Mouse (Mus musculus): Measurements from ENCODE around the gene Ubox5. TPM values are rescaled to one million over a fixed set of nuclear protein-coding genes. Genes with fewer than 3 reads are reported as not detected.
"Not testable (repeated sequence)": the region's sequence is repeated elsewhere in the genome, so short reads cannot be mapped to it uniquely, and the experiment has no call there.

Ubox5 gene
- polyA plus RNA-seq, 1 experiment from 2014 or later, result 7.5 TPM

- DNase-seq (ENCODE audit: low spot score), result no peak
- Histone ChIP-seq H3K4me3 (replicated peaks; ENCODE audit: low read depth, low read length) (peak overlapping the region; percentile 28), H3K9ac (ENCODE audit: low read depth, low read length) (no peak overlapping the region), H3K27ac (no peak overlapping the region), H3K4me1 (replicated peaks; ENCODE audit: insufficient read depth, low read length) (peaks cover 16% of the 10 kb centered on the region), H3K27me3 (ENCODE audit: insufficient read depth, low read length) (peaks cover 53% of the 10 kb centered on the region), H3K9me3 (replicated peaks; ENCODE audit: low read length) (no peaks in the 10 kb centered on the region), H3K4me2 (ENCODE audit: low read length) (peak overlapping the region; percentile 53; the same call in 1 of the 2 replicates), H3K36me3 (ENCODE audit: insufficient read depth, low read length) (no peaks in the 10 kb centered on the region)
- no peak for TF ChIP-seq CTCF (IDR thresholded peaks at IDR 0.05; ENCODE audit: low read depth)
- WGBS, result 12% methylated on average over 9 of the region's 9 CpGs
- ATAC-seq (replicated peaks; ENCODE audit: low FRiP score, low read depth), result no peak
These were observed 52.8 kb downstream of the Ubox5 start for GRCm38 (mm10) chr2:130577021-130577420.

DNA sequence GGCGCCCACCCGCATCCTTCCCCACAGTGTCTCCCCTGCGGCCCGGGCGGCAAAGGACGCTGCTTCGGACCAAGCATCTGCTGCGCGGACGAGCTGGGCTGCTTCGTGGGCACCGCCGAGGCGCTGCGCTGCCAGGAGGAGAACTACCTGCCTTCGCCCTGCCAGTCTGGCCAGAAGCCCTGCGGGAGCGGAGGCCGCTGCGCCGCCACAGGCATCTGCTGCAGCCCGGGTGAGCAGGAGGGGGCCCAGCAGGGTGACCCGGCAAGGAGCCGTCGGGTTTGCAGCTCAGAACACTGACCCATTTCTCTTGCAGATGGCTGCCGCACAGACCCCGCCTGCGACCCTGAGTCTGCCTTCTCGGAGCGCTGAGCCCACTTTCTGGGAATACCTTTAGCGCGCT lies 53.3 kb downstream of the Ubox5 start:
- not testable (repeated sequence) for DNase-seq (ENCODE audit: low spot score); H3K9me3 ChIP-seq (replicated peaks; ENCODE audit: low read length); ATAC-seq (replicated peaks; ENCODE audit: low FRiP score, low read depth); H3K36me3 ChIP-seq (ENCODE audit: insufficient read depth, low read length); H3K27ac ChIP-seq
- H3K4me2 ChIP-seq (ENCODE audit: low read length), result peak overlapping the region; percentile 53
- peak overlapping the region; percentile 28 for H3K4me3 ChIP-seq (replicated peaks; ENCODE audit: low read depth, low read length)
- 0 out of 2 replicates have a peak overlapping the region, but pooled peaks have one; percentile 18 for H3K9ac ChIP-seq (ENCODE audit: low read depth, low read length)
- H3K4me1 ChIP-seq (replicated peaks; ENCODE audit: insufficient read depth, low read length), result peaks cover 16% of the 10 kb centered on the region
- H3K27me3 ChIP-seq (ENCODE audit: insufficient read depth, low read length), result peaks cover 48% of the 10 kb centered on the region
- WGBS, result 5% methylated on average over 26 of the region's 32 CpGs

GRCm38 (mm10) chr2:130575873-130576272 lies 54.0 kb downstream of the Ubox5 start, which contains the start of gene Oxt:
Oxt (plus strand) TSS chr2:130576173.
- H3K9ac ChIP-seq (ENCODE audit: low read depth, low read length), result 0 out of 2 replicates have a peak within 1 kb of the TSS, but pooled peaks have one; percentile 18
- no peak for TF ChIP-seq CTCF (IDR thresholded peaks at IDR 0.05; ENCODE audit: low read depth)
- peaks cover 13% of the 10 kb centered on the region for H3K4me1 ChIP-seq (replicated peaks; ENCODE audit: insufficient read depth, low read length)
- ATAC-seq (replicated peaks; ENCODE audit: low FRiP score, low read depth) (no peak), DNase-seq (ENCODE audit: low spot score) (no peak)
- no peaks in the 10 kb centered on the region for H3K9me3 ChIP-seq (replicated peaks; ENCODE audit: low read length)
- peaks cover 46% of the 10 kb centered on the region for H3K27me3 ChIP-seq (ENCODE audit: insufficient read depth, low read length)
- peak within 1 kb of the TSS; percentile 28 for H3K4me3 ChIP-seq (replicated peaks; ENCODE audit: low read depth, low read length)
- H3K4me2 ChIP-seq (ENCODE audit: low read length), result peak within 1 kb of the TSS; percentile 53
- 48% methylated on average over 9 of the region's 9 CpGs for WGBS
- no peak within 1 kb of the TSS for H3K27ac ChIP-seq
- no peaks in the 10 kb centered on the region for H3K36me3 ChIP-seq (ENCODE audit: insufficient read depth, low read length)

DNA sequence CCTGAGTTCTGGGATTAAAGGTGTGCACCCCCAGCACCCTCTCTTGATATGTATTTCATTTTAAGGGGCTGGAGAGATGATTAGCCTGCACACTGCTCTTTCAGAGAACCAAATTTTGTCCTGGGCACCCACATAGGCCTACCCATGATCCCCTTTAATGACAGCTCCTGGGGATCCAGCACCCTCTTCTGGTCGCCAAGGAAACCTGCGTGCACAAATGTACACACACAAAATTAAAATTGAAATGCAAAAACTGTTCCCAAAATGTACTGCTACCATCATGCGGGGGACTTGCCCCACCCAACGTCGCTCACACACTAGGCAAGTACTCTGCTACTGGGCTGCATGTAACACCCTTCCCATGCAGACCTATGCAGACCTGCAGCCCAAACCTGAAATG lies 54.9 kb downstream of the Ubox5 start:
- H3K9me3 ChIP-seq (replicated peaks; ENCODE audit: low read length), result no peaks in the 10 kb centered on the region
- ATAC-seq (replicated peaks; ENCODE audit: low FRiP score, low read depth) (no peak), DNase-seq (ENCODE audit: low spot score) (no peak)
- 0 out of 2 replicates have a peak, but pooled peaks have one; percentile 12 for TF ChIP-seq CTCF (IDR thresholded peaks at IDR 0.05; ENCODE audit: low read depth)
- WGBS, result 87% methylated on average over 5 of the region's 5 CpGs
- H3K4me3 ChIP-seq (replicated peaks; ENCODE audit: low read depth, low read length), result no peak overlapping the region
- H3K36me3 ChIP-seq (ENCODE audit: insufficient read depth, low read length), result no peaks in the 10 kb centered on the region
- H3K9ac ChIP-seq (ENCODE audit: low read depth, low read length), result no peak overlapping the region
- H3K4me2 ChIP-seq (ENCODE audit: low read length), result no peak overlapping the region
- H3K27ac ChIP-seq, result no peak overlapping the region
- H3K27me3 ChIP-seq (ENCODE audit: insufficient read depth, low read length), result peaks cover 39% of the 10 kb centered on the region
- 0 out of 2 replicates have a peak, but pooled peaks cover 6% of the 10 kb centered on the region for H3K4me1 ChIP-seq (replicated peaks; ENCODE audit: insufficient read depth, low read length)

DNA sequence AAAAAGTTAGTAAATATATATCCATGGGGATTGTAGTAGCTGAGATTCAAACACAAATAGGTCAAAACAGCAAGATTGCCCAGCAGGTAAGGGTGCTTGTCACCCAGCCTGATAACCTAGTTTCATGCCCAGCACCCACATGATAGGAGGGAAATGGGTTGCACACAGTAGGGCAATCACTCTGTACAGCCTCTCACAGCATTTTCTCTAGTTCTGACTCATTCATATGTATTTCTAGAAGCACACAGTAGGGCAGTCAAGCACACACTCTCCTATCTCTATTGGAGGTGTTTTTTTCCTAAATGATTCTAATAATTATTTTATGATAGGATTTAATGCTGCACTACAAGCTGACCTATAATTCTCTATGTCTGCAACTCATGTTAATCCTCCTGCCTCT lies 59.9 kb downstream of the Ubox5 start:
- no peaks in the 10 kb centered on the region for H3K4me1 ChIP-seq (replicated peaks; ENCODE audit: insufficient read depth, low read length)
- TF ChIP-seq CTCF (IDR thresholded peaks at IDR 0.05; ENCODE audit: low read depth), result no peak
- no peak overlapping the region for H3K27ac ChIP-seq
- H3K9ac ChIP-seq (ENCODE audit: low read depth, low read length), result no peak overlapping the region
- H3K4me3 ChIP-seq (replicated peaks; ENCODE audit: low read depth, low read length), result no peak overlapping the region
- no peaks in the 10 kb centered on the region for H3K9me3 ChIP-seq (replicated peaks; ENCODE audit: low read length)
- DNase-seq (ENCODE audit: low spot score), result no peak
- peaks cover 10% of the 10 kb centered on the region; the same call in 1 of the 2 replicates for H3K36me3 ChIP-seq (ENCODE audit: insufficient read depth, low read length)
- ATAC-seq (replicated peaks; ENCODE audit: low FRiP score, low read depth), result no peak
- no peak overlapping the region for H3K4me2 ChIP-seq (ENCODE audit: low read length)
- H3K27me3 ChIP-seq (ENCODE audit: insufficient read depth, low read length), result no peaks in the 10 kb centered on the region

GRCm38 (mm10) chr2:130568921-130569320 lies 60.9 kb downstream of the Ubox5 start:
- TF ChIP-seq CTCF (IDR thresholded peaks at IDR 0.05; ENCODE audit: low read depth), result no peak
- Histone ChIP-seq H3K9ac (ENCODE audit: low read depth, low read length) (no peak overlapping the region), H3K4me3 (replicated peaks; ENCODE audit: low read depth, low read length) (no peak overlapping the region)

DNA sequence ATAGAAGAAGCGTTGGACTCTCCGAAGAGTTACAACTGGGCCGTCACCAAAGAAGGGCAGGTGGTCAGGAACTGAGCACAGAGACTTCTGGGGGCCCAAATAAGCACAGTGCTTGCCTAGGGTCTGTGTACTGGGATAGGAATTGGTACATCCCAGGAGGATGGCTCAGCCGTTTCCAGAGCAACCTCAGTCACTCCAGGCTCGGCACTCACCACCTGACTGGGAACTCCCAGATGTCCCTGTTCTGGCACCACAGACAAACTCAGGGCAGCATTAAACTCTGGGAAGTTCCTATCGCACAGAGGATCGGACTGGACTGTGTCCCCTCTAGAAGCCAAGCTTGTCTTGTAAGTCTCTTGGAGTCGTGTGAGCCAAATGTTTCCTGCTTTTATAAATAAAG lies 64.9 kb downstream of the Ubox5 start:
- peak overlapping the region; percentile 87; the same call in 1 of the 2 replicates for H3K9ac ChIP-seq (ENCODE audit: low read depth, low read length)
- no peak overlapping the region for H3K4me3 ChIP-seq (replicated peaks; ENCODE audit: low read depth, low read length)

More at GRCm38 (mm10) chr2:130568921-130569320, 60.9 kb downstream of the Ubox5 start:
- H3K4me1 ChIP-seq (replicated peaks; ENCODE audit: insufficient read depth, low read length), result peaks cover 7% of the 10 kb centered on the region; the same call in 1 of the 2 replicates
- no peaks in the 10 kb centered on the region for H3K9me3 ChIP-seq (replicated peaks; ENCODE audit: low read length)
- no peak overlapping the region for H3K27ac ChIP-seq
- peaks cover 10% of the 10 kb centered on the region; the same call in 1 of the 2 replicates for H3K36me3 ChIP-seq (ENCODE audit: insufficient read depth, low read length)
- H3K4me2 ChIP-seq (ENCODE audit: low read length), result no peak overlapping the region
- H3K27me3 ChIP-seq (ENCODE audit: insufficient read depth, low read length), result no peaks in the 10 kb centered on the region
- WGBS, result 62% methylated on average over 4 of the region's 4 CpGs
- no peak for DNase-seq (ENCODE audit: low spot score)
- ATAC-seq (replicated peaks; ENCODE audit: low FRiP score, low read depth), result no peak

More for the DNA sequence above, 64.9 kb downstream of the Ubox5 start:
- no peak for ATAC-seq (replicated peaks; ENCODE audit: low FRiP score, low read depth)
- H3K4me1 ChIP-seq (replicated peaks; ENCODE audit: insufficient read depth, low read length), result peaks cover 10% of the 10 kb centered on the region; the same call in 1 of the 2 replicates
- no peak overlapping the region for H3K27ac ChIP-seq
- TF ChIP-seq CTCF (IDR thresholded peaks at IDR 0.05; ENCODE audit: low read depth), result no peak
- DNase-seq (ENCODE audit: low spot score), result no peak
- H3K36me3 ChIP-seq (ENCODE audit: insufficient read depth, low read length), result peaks cover 10% of the 10 kb centered on the region; the same call in 1 of the 2 replicates
- no peaks in the 10 kb centered on the region for H3K27me3 ChIP-seq (ENCODE audit: insufficient read depth, low read length)
- 81% methylated on average over 8 of the region's 8 CpGs for WGBS
- H3K9me3 ChIP-seq (replicated peaks; ENCODE audit: low read length), result no peaks in the 10 kb centered on the region
- no peak overlapping the region for H3K4me2 ChIP-seq (ENCODE audit: low read length)

Measured in kidney, postnatal 0 days (tissue).